Mouse (Mus musculus): ENCODE data around the gene Acbd5. TPM values are rescaled to one million over a fixed set of nuclear protein-coding genes. Genes with fewer than 3 reads are reported as not detected.
"Not testable (repeated sequence)": the region's sequence is repeated elsewhere in the genome, so short reads cannot be mapped to it uniquely, and the experiment has no call there.

Acbd5 gene
- polyA plus RNA-seq, 1 experiment from 2014 or later, result 40.6 TPM

DNA sequence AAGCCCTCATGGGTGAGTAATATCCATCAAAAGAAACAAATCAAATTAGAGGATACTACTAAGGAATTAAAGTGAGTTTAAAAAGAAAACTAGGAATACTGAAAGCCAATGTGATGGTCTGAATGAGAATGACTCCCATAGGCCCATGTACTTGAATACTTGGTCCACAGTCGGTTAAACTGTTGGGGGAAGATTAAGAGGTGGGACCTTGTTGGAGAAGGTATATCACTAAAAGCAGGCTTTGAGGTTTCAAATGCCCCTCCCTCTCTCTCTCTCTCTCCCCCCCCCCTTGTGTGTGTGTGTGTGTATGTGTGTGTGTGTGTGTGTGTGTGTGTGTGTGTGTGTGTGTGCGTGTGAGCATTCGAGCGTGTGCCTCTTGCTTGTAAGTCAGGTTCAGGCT lies 37.3 kb upstream of the Acbd5 start:
- Histone ChIP-seq H3K4me1 (replicated peaks; ENCODE audit: control insufficient read depth, insufficient read depth, low read length) (no peaks in the 10 kb centered on the region), H3K27ac (ENCODE audit: low read depth, low read length) (no peak overlapping the region), H3K9me3 (ENCODE audit: control insufficient read depth, low read length) (no peaks in the 10 kb centered on the region), H3K9ac (ENCODE audit: low read length) (no peak overlapping the region), H3K36me3 (ENCODE audit: control insufficient read depth, insufficient read depth, low read length) (no peaks in the 10 kb centered on the region), H3K4me3 (ENCODE audit: low read depth, low read length) (no peak overlapping the region), H3K27me3 (ENCODE audit: control insufficient read depth, insufficient read depth, low read length) (no peaks in the 10 kb centered on the region), H3K4me2 (ENCODE audit: low read depth, low read length, severe bottlenecking) (no peak overlapping the region)
- ATAC-seq (replicated peaks; ENCODE audit: low FRiP score), result no peak
- 98% methylated on average over 4 of the region's 4 CpGs for WGBS
- DNase-seq (ENCODE audit: low spot score), result no peak

DNA sequence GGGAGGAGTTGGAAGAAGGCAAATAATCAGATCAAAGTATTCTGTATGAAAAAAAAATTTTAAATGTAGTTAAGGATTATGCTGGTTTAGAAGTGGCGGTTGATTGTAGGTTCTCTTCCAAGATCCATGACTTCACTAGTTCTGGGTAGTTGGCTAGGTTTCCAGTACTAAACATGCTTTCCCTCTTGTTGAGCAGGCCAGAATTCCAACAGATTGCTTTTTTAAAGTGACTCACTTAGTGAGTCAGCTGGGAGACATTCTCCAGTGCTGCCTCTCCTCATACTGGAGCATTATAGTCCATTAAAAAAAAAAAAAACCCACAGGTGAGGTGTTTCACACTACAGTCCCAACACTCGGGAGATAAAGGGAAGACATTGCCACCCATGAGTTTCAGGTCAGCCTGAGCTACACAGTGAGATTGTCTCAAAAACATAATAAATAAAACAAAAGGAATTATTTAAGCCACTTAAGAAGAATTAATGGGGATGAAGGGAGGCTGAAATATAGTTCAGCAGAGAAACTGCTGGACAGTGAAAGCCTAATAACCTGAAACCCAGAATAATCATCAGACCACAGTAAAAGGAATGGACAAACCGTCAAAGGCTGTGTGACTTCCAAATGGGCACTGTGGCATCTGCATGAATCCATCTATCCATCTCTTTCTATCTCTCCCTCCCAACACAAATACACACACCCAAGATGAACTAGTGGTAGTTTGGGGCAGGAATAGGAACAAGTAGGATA lies 33.1 kb upstream of the Acbd5 start:
- Histone ChIP-seq H3K9ac (ENCODE audit: low read length) (no peak overlapping the region), H3K36me3 (ENCODE audit: control insufficient read depth, insufficient read depth, low read length) (no peaks in the 10 kb centered on the region), H3K4me3 (ENCODE audit: low read depth, low read length) (no peak overlapping the region), H3K4me2 (ENCODE audit: low read depth, low read length, severe bottlenecking) (no peak overlapping the region), H3K9me3 (ENCODE audit: control insufficient read depth, low read length) (no peaks in the 10 kb centered on the region), H3K4me1 (replicated peaks; ENCODE audit: control insufficient read depth, insufficient read depth, low read length) (no peaks in the 10 kb centered on the region), H3K27me3 (ENCODE audit: control insufficient read depth, insufficient read depth, low read length) (no peaks in the 10 kb centered on the region), H3K27ac (ENCODE audit: low read depth, low read length) (no peak overlapping the region)
- WGBS, result 87% methylated on average over 3 of the region's 3 CpGs
- ATAC-seq (replicated peaks; ENCODE audit: low FRiP score) (no peak), DNase-seq (ENCODE audit: low spot score) (no peak)

GRCm38 (mm10) chr2:23035467-23035866 lies 32.5 kb upstream of the Acbd5 start:
- Histone ChIP-seq H3K4me3 (ENCODE audit: low read depth, low read length) (no peak overlapping the region), H3K4me1 (replicated peaks; ENCODE audit: control insufficient read depth, insufficient read depth, low read length) (no peaks in the 10 kb centered on the region), H3K4me2 (ENCODE audit: low read depth, low read length, severe bottlenecking) (no peak overlapping the region), H3K27me3 (ENCODE audit: control insufficient read depth, insufficient read depth, low read length) (no peaks in the 10 kb centered on the region), H3K27ac (ENCODE audit: low read depth, low read length) (no peak overlapping the region), H3K9ac (ENCODE audit: low read length) (no peak overlapping the region), H3K9me3 (ENCODE audit: control insufficient read depth, low read length) (no peaks in the 10 kb centered on the region), H3K36me3 (ENCODE audit: control insufficient read depth, insufficient read depth, low read length) (no peaks in the 10 kb centered on the region)
- ATAC-seq (replicated peaks; ENCODE audit: low FRiP score), result no peak
- DNase-seq (ENCODE audit: low spot score), result no peak
- WGBS, result 94% methylated on average over 1 of the region's 1 CpGs

DNA sequence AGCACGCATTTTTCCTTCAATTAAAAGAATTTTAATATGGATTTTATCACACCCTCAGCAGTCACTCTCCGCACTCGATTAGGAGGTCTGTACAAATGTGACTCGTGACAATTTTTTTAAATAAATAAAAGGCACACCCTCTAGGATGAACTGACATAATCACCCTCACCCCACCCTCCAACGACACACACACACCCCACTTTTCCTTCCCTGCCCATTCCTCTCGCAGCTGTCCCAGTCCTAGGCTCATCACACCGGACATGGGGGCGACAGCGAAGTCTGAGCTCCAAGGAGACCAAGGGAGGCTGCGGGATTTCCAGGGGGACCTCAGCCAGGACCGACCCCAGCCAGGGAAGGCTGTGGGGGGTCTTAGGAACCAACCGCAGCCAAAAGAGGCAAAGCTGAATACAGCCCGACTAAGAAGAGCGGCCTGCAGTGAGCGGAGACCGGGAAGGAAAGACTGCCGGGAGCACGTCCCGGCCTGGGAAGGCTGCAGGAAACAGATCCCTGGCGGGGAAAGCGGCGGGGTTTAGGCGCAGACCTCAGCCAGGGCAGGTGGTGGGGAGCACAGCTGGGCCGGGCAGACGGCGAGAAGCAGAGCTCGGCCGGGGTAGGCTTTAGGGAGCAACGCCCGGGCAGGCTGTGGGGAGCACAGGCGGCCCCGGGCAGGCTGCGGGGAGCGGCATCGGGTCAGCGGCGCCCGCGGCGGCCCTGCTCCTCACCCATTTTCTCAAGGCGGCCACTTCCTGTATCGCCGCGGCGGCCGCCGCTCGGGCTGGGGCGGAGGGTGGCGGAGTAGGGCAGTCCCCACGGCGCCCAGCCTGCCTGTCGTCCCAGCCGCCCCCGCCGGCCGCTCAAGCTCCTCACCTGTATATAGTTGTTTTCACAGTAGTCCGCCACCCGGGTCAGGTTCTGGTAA lies 28.6 kb upstream of the Acbd5 start:
- no peaks in the 10 kb centered on the region for H3K4me1 ChIP-seq (replicated peaks; ENCODE audit: control insufficient read depth, insufficient read depth, low read length)
- peak overlapping the region; percentile 93 for H3K27ac ChIP-seq (ENCODE audit: low read depth, low read length)
- peak; percentile 86 for ATAC-seq (replicated peaks; ENCODE audit: low FRiP score)
- no peak for DNase-seq (ENCODE audit: low spot score)
- WGBS, result 1% methylated on average over 42 of the region's 59 CpGs
- H3K9ac ChIP-seq (ENCODE audit: low read length), result peak overlapping the region; percentile 93
- H3K9me3 ChIP-seq (ENCODE audit: control insufficient read depth, low read length), result no peaks in the 10 kb centered on the region
- no peaks in the 10 kb centered on the region for H3K27me3 ChIP-seq (ENCODE audit: control insufficient read depth, insufficient read depth, low read length)
- no peaks in the 10 kb centered on the region for H3K36me3 ChIP-seq (ENCODE audit: control insufficient read depth, insufficient read depth, low read length)
- H3K4me3 ChIP-seq (ENCODE audit: low read depth, low read length), result peak overlapping the region; percentile 97
- H3K4me2 ChIP-seq (ENCODE audit: low read depth, low read length, severe bottlenecking), result peak overlapping the region; percentile 68

- H3K9ac ChIP-seq (ENCODE audit: low read length), result peak within 1 kb of the TSS; percentile 93
- no peaks in the 10 kb centered on the region for H3K36me3 ChIP-seq (ENCODE audit: control insufficient read depth, insufficient read depth, low read length)
- DNase-seq (ENCODE audit: low spot score) (peak; percentile 95), ATAC-seq (replicated peaks; ENCODE audit: low FRiP score) (peak; percentile 98)
- no peaks in the 10 kb centered on the region for H3K4me1 ChIP-seq (replicated peaks; ENCODE audit: control insufficient read depth, insufficient read depth, low read length)
- peak within 1 kb of the TSS; percentile 97 for H3K4me3 ChIP-seq (ENCODE audit: low read depth, low read length)
- peak within 1 kb of the TSS; percentile 93 for H3K27ac ChIP-seq (ENCODE audit: low read depth, low read length)
- peak within 1 kb of the TSS; percentile 68 for H3K4me2 ChIP-seq (ENCODE audit: low read depth, low read length, severe bottlenecking)
- H3K27me3 ChIP-seq (ENCODE audit: control insufficient read depth, insufficient read depth, low read length), result no peaks in the 10 kb centered on the region
- no peaks in the 10 kb centered on the region for H3K9me3 ChIP-seq (ENCODE audit: control insufficient read depth, low read length)
- 3% methylated on average over 24 of the region's 24 CpGs for WGBS
Observed at GRCm38 (mm10) chr2:23040001-23040646, 27.8 kb upstream of the Acbd5 start, which contains the start of gene Abi1. Gene Abi1 (minus strand): TSS chr2:23040241.

DNA sequence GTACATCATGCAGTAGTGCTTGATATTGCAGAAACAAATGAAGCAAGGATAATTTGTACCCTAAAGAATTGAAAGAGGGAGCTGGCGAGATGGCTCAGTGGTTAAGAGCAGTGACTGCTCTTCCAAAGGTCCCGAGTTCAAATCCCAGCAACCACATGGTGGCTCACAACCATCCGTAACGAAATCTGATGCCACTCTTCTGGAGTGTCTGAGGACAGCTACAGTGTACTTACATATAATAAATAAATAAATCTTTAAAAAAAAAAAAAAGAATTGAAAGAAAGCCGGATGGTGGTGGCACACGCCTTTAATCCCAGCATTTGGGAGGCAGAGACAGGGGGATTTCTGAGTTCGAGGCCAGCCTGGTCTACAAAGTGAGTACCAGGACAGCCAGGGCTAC lies 27.3 kb upstream of the Acbd5 start:
- not testable (repeated sequence) for H3K4me2 ChIP-seq (ENCODE audit: low read depth, low read length, severe bottlenecking); H3K36me3 ChIP-seq (ENCODE audit: control insufficient read depth, insufficient read depth, low read length); H3K4me1 ChIP-seq (replicated peaks; ENCODE audit: control insufficient read depth, insufficient read depth, low read length); H3K9me3 ChIP-seq (ENCODE audit: control insufficient read depth, low read length); ATAC-seq (replicated peaks; ENCODE audit: low FRiP score); H3K27ac ChIP-seq (ENCODE audit: low read depth, low read length); H3K4me3 ChIP-seq (ENCODE audit: low read depth, low read length); H3K27me3 ChIP-seq (ENCODE audit: control insufficient read depth, insufficient read depth, low read length); DNase-seq (ENCODE audit: low spot score); H3K9ac ChIP-seq (ENCODE audit: low read length)
- WGBS, result 88% methylated on average over 7 of the region's 7 CpGs

GRCm38 (mm10) chr2:23041457-23041856 lies 26.5 kb upstream of the Acbd5 start:
- Histone ChIP-seq H3K4me1 (replicated peaks; ENCODE audit: control insufficient read depth, insufficient read depth, low read length) (no peaks in the 10 kb centered on the region), H3K27ac (ENCODE audit: low read depth, low read length) (no peak overlapping the region), H3K9me3 (ENCODE audit: control insufficient read depth, low read length) (no peaks in the 10 kb centered on the region), H3K27me3 (ENCODE audit: control insufficient read depth, insufficient read depth, low read length) (no peaks in the 10 kb centered on the region), H3K4me3 (ENCODE audit: low read depth, low read length) (no peak overlapping the region), H3K36me3 (ENCODE audit: control insufficient read depth, insufficient read depth, low read length) (no peaks in the 10 kb centered on the region), H3K9ac (ENCODE audit: low read length) (no peak overlapping the region), H3K4me2 (ENCODE audit: low read depth, low read length, severe bottlenecking) (no peak overlapping the region)
- 87% methylated on average over 4 of the region's 4 CpGs for WGBS
- ATAC-seq (replicated peaks; ENCODE audit: low FRiP score) (no peak), DNase-seq (ENCODE audit: low spot score) (no peak)

GRCm38 (mm10) chr2:23042189-23042588 lies 25.8 kb upstream of the Acbd5 start:
- H3K4me2 ChIP-seq (ENCODE audit: low read depth, low read length, severe bottlenecking), result no peak overlapping the region
- ATAC-seq (replicated peaks; ENCODE audit: low FRiP score) (no peak), DNase-seq (ENCODE audit: low spot score) (no peak)
- no peaks in the 10 kb centered on the region for H3K27me3 ChIP-seq (ENCODE audit: control insufficient read depth, insufficient read depth, low read length)
- H3K9ac ChIP-seq (ENCODE audit: low read length), result no peak overlapping the region
- H3K27ac ChIP-seq (ENCODE audit: low read depth, low read length), result no peak overlapping the region
- H3K4me1 ChIP-seq (replicated peaks; ENCODE audit: control insufficient read depth, insufficient read depth, low read length), result no peaks in the 10 kb centered on the region
- H3K4me3 ChIP-seq (ENCODE audit: low read depth, low read length), result no peak overlapping the region
- 86% methylated on average over 3 of the region's 3 CpGs for WGBS
- H3K9me3 ChIP-seq (ENCODE audit: control insufficient read depth, low read length), result no peaks in the 10 kb centered on the region
- H3K36me3 ChIP-seq (ENCODE audit: control insufficient read depth, insufficient read depth, low read length), result no peaks in the 10 kb centered on the region
